ENCODE assay signal across 19 mouse cellular contexts in genomic region chr15:99716814-99717213, GRCm38 (mm10). TPM values are rescaled to one million over a fixed set of nuclear protein-coding genes. Genes with fewer than 3 reads are reported as not detected.
DNase-seq lines count a peak whose midpoint lies in the region; ATAC-seq and TF ChIP-seq lines count a peak whose summit lies in the region.
"Had no signal": no experiment of that assay in that cellular context is flagged by ENCODE, and none has a peak within 500 bp of the region (broad histone marks: within the 10 kb centered on the region; RNA-seq: fewer than 3 reads in every experiment).

No protein-coding gene starts in this region.

- no peak overlapping the region for H3K9ac ChIP-seq in forebrain, postnatal 0 days
- no peak overlapping the region for H3K9ac ChIP-seq in forebrain, embryonic 11.5 days (ENCODE audit: low read length)
- H3K9ac ChIP-seq: limb, embryonic 12.5 days; stomach, embryonic 15.5 days had no signal

- WGBS in forebrain, postnatal 0 days, result 86% methylated on average over 12 of the region's 12 CpGs
- WGBS in forebrain, embryonic 11.5 days, result 89% methylated on average over 12 of the region's 12 CpGs

- DNase-seq in cerebellum, adult 11-12 months, result peak; percentile 51
- no peak for DNase-seq in forebrain, postnatal 0 days
- DNase-seq in forebrain, embryonic 11.5 days (ENCODE audit: low spot score), result no peak
- DNase-seq in layer of hippocampus, adult 9-11 months, result peak; percentile 63
- DNase-seq in layer of hippocampus, postnatal 36 days, result no peak
- peak; percentile 26 for DNase-seq in right cerebral cortex, postnatal 14 days
- DNase-seq in right cerebral cortex, postnatal 25 days, result no peak
- DNase-seq: spleen, adult 18-20 months; thymus, adult 2 months had no signal

- TF ChIP-seq CTCF in forebrain, postnatal 0 days (IDR thresholded peaks at IDR 0.05; ENCODE audit: low read depth), result no peak

- H3K9me3 ChIP-seq in forebrain, postnatal 0 days (ENCODE audit: low read length), result no peaks in the 10 kb centered on the region
- no peaks in the 10 kb centered on the region for H3K9me3 ChIP-seq in forebrain, embryonic 11.5 days (ENCODE audit: control insufficient read depth, low read length)
- H3K9me3 ChIP-seq: heart, embryonic 13.5 days; limb, embryonic 12.5 days; stomach, embryonic 15.5 days had no signal

- no peak overlapping the region for H3K4me2 ChIP-seq in forebrain, postnatal 0 days (ENCODE audit: low read depth)
- H3K4me2 ChIP-seq in forebrain, embryonic 11.5 days (ENCODE audit: low read depth, low read length, severe bottlenecking), result no peak overlapping the region
- H3K4me2 ChIP-seq: heart, embryonic 13.5 days; limb, embryonic 12.5 days had no signal

- no peaks in the 10 kb centered on the region for H3K27me3 ChIP-seq in forebrain, postnatal 0 days (ENCODE audit: insufficient read depth, low read length)
- no peaks in the 10 kb centered on the region for H3K27me3 ChIP-seq in forebrain, embryonic 11.5 days (ENCODE audit: control insufficient read depth, insufficient read depth, low read length)
- H3K27me3 ChIP-seq: heart, embryonic 13.5 days; limb, embryonic 12.5 days; stomach, embryonic 15.5 days had no signal

- H3K4me3 ChIP-seq in forebrain, postnatal 0 days (ENCODE audit: low read depth, low read length), result no peak overlapping the region
- H3K4me3 ChIP-seq in forebrain, embryonic 11.5 days (ENCODE audit: low read depth, low read length), result no peak overlapping the region
- H3K4me3 ChIP-seq: heart, embryonic 13.5 days; limb, embryonic 12.5 days; stomach, embryonic 15.5 days had no signal

- 0 out of 2 replicates have a peak overlapping the region, but pooled peaks have one; percentile 74 for H3K27ac ChIP-seq in forebrain, postnatal 0 days (ENCODE audit: low read depth, low read length)
- H3K27ac ChIP-seq in forebrain, embryonic 11.5 days (ENCODE audit: low read depth, low read length), result no peak overlapping the region
- H3K27ac ChIP-seq: heart, embryonic 13.5 days; stomach, embryonic 15.5 days had no signal

- peaks cover 34% of the 10 kb centered on the region for H3K36me3 ChIP-seq in forebrain, postnatal 0 days (ENCODE audit: insufficient read depth)
- H3K36me3 ChIP-seq in forebrain, embryonic 11.5 days (ENCODE audit: control insufficient read depth, insufficient read depth, low read length), result peaks cover 4% of the 10 kb centered on the region; the same call in 1 of the 2 replicates

- H3K4me1 ChIP-seq in forebrain, postnatal 0 days (ENCODE audit: insufficient read depth), result no peaks in the 10 kb centered on the region; the same call in 1 of the 2 replicates
- 0 out of 2 replicates have a peak, but pooled peaks cover 2% of the 10 kb centered on the region for H3K4me1 ChIP-seq in forebrain, embryonic 11.5 days (replicated peaks; ENCODE audit: control insufficient read depth, insufficient read depth, low read length)

- ATAC-seq in cerebellum, adult (ENCODE audit: insufficient number of reproducible peaks, low FRiP score, low TSS enrichment), result no peak
- ATAC-seq in forebrain, postnatal 0 days, result no peak
- ATAC-seq in forebrain, embryonic 11.5 days (replicated peaks; ENCODE audit: low FRiP score), result no peak

RNA-seq across cellular contexts. Expression of gene Gpd1, which starts 0.5 kb away (rescaled TPM):
- 6.0 and 6.1 TPM in 2 replicates for total RNA-seq in forebrain, postnatal 0 days (2014; rRNA removed)
- 3.9 and 4.3 TPM in 2 replicates for polyA plus RNA-seq in forebrain, postnatal 0 days (2015; fragmentation: Nextera tagmentation; extraction: Ambion mirVana)
- polyA plus RNA-seq in forebrain, embryonic 11.5 days (2014; fragmentation: Nextera tagmentation; extraction: Ambion mirVana), result 0.35 and 0.53 TPM in 2 replicates
- total RNA-seq in layer of hippocampus, postnatal 36 days (2021), result 100 to 1,000 TPM; 135 to 146 TPM

RNA-seq across cellular contexts. Expression of gene Cox14, which starts 8.6 kb away (rescaled TPM):
- 69.0 and 86.2 TPM in 2 replicates for total RNA-seq in forebrain, postnatal 0 days (2014; rRNA removed)
- 177 and 209 TPM in 2 replicates for polyA plus RNA-seq in forebrain, postnatal 0 days (2015; fragmentation: Nextera tagmentation; extraction: Ambion mirVana)
- 140 and 154 TPM in 2 replicates for polyA plus RNA-seq in forebrain, embryonic 11.5 days (2014; fragmentation: Nextera tagmentation; extraction: Ambion mirVana)
- total RNA-seq in layer of hippocampus, postnatal 36 days (2021), result 100 to 1,000 TPM; 122 to 134 TPM

RNA-seq across cellular contexts. Expression of gene Gm17349, which starts 11.5 kb away (rescaled TPM):
- not detected in 2 replicates for total RNA-seq in forebrain, postnatal 0 days (2014; rRNA removed)
- not detected in 2 replicates for polyA plus RNA-seq in forebrain, postnatal 0 days (2015; fragmentation: Nextera tagmentation; extraction: Ambion mirVana)
- polyA plus RNA-seq in forebrain, embryonic 11.5 days (2014; fragmentation: Nextera tagmentation; extraction: Ambion mirVana), result not detected in 2 replicates
- 1 to 10 TPM; 4.1 to 6.3 TPM for total RNA-seq in layer of hippocampus, postnatal 36 days (2021)
- total RNA-seq: granulocyte monocyte progenitor cell, adult 5-6 weeks; megakaryocyte-erythroid progenitor cell, adult 5-6 weeks had no signal
- polyA plus RNA-seq: embryonic facial prominence, embryonic 11.5 days; heart, embryonic 13.5 days; limb, embryonic 12.5 days; liver, embryonic 16.5 days; neural tube, embryonic 14.5 days; stomach, embryonic 15.5 days; thymus, adult 2 months had no signal

RNA-seq across cellular contexts. Expression of gene Smarcd1, which starts 14.9 kb away (rescaled TPM):
- 89.7 and 90.1 TPM in 2 replicates for total RNA-seq in forebrain, postnatal 0 days (2014; rRNA removed)
- 93.6 and 107 TPM in 2 replicates for polyA plus RNA-seq in forebrain, postnatal 0 days (2015; fragmentation: Nextera tagmentation; extraction: Ambion mirVana)
- polyA plus RNA-seq in forebrain, embryonic 11.5 days (2014; fragmentation: Nextera tagmentation; extraction: Ambion mirVana), result 134 and 142 TPM in 2 replicates
- 100 to 1,000 TPM; 106 to 109 TPM for total RNA-seq in layer of hippocampus, postnatal 36 days (2021)

RNA-seq across cellular contexts. Expression of gene Asic1, which starts 46.6 kb away (rescaled TPM):
- 81.9 and 99.1 TPM in 2 replicates for total RNA-seq in forebrain, postnatal 0 days (2014; rRNA removed)
- polyA plus RNA-seq in forebrain, postnatal 0 days (2015; fragmentation: Nextera tagmentation; extraction: Ambion mirVana), result 24.7 and 28.1 TPM in 2 replicates
- polyA plus RNA-seq in forebrain, embryonic 11.5 days (2014; fragmentation: Nextera tagmentation; extraction: Ambion mirVana), result 3.9 and 5.3 TPM in 2 replicates
- 10 to 100 TPM; 34.4 to 36.3 TPM for total RNA-seq in layer of hippocampus, postnatal 36 days (2021)
- total RNA-seq: granulocyte monocyte progenitor cell, adult 5-6 weeks had no signal
- polyA plus RNA-seq: erythroblast, embryonic 14.5 days had no signal

Comparison
In these comparisons a context has a peak if more than half of its experiments do, and no peak if none do; other contexts are left out.
1. DNase-seq: peak in cerebellum, adult 11-12 months (single experiment), layer of hippocampus, adult 9-11 months (single experiment) and right cerebral cortex, postnatal 14 days (single experiment); none in forebrain, postnatal 0 days (single experiment), forebrain, embryonic 11.5 days (single experiment), layer of hippocampus, postnatal 36 days (0 of 2) and right cerebral cortex, postnatal 25 days (single experiment).
2. RNA of gene Gpd1, which starts 0.5 kb away (total RNA-seq): 135 to 146 TPM in layer of hippocampus, postnatal 36 days; 6.0 to 6.1 TPM in forebrain, postnatal 0 days; every median in the first group is over 10 times any median in the second.